Mouse (Mus musculus) frontal cortex, postnatal 10 days (tissue): Measurements from ENCODE around the gene Prkcb.

Experiments
- DNase-seq, 2 experiments: peaks; one replicate each; pipeline ENCODE4 v3.0.0; 2022; ENCODE audit warnings: low spot score in 2 of 2, mixed read lengths in 1 of 2

Gene Prkcb

DNA sequence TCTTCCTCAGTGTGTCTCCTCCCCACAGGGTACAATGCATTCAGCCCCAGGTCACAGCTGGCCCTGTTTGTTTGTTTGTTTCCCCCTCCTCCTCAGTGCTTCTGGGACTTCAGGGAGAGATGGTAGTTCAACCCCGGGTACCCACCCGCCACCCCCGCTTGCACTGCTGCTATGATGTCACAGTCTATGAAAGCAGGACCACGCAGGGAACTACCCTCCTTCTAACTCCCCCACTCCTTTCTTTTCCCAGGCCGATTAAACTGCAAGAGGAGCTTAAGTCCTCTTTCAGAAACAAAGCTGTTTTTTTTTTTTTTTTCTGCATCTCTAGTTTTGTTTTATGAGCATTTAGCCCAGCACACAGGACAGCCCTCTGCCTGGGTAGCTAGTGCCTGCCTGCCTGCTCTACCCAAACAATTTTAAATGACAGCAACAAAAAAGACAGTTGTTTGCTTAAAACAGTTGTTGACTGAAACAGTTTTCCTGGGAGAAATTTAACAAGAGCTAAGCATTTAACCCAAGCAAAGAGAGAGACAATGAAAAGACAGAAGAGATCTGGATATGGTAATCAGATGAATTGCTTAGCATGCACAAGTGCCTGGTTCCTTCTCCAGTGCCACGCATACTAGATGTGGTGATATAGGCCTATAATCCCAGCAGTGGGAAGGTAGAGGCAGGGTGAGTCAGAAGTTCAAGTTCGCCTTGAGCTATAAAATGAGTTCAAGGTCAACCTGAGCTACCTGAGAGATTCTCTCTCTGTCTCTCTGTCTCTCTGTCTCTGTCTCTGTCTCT, 232.5 kb downstream of the Prkcb start:
- DNase-seq, result no peak

DNA sequence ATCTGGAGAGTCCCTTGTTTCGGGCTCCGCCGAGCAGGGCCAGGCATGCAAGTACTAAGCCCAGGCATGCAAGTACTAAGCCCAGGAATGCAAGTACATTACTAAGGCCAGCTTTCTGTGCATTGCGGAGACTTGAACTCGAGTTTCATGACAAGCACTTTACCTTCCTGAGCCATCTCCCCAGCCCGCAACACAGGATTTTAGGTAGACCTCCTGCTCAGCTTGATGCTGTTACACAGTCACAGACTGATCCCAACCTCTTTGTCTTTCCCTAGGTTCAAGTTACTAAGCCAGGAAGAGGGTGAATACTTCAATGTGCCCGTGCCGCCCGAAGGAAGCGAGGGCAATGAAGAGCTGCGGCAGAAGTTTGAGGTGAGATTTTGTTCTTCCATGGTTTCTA, 239.7 kb downstream of the Prkcb start:
- DNase-seq, result no peak

DNA sequence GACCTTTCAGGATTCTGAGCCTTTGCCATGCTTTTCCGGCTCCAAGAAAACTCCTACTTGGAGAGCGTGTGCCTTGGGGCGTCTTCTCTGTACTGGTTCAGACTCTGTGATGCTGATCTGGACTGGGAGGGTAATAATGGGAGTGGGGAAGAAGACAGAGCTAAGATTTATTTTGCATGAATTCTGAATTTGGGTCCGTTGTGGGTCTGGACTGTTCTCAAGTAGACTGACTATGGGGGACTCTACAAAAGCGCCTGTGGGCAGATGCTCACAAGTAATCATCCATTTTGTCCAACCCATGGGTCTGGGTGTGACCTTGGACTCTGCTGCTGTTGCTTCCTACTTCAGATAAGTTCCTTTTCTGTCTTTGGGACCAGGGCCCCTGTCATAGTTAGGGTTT, 240.1 kb downstream of the Prkcb start:
- no peak for DNase-seq

DNA sequence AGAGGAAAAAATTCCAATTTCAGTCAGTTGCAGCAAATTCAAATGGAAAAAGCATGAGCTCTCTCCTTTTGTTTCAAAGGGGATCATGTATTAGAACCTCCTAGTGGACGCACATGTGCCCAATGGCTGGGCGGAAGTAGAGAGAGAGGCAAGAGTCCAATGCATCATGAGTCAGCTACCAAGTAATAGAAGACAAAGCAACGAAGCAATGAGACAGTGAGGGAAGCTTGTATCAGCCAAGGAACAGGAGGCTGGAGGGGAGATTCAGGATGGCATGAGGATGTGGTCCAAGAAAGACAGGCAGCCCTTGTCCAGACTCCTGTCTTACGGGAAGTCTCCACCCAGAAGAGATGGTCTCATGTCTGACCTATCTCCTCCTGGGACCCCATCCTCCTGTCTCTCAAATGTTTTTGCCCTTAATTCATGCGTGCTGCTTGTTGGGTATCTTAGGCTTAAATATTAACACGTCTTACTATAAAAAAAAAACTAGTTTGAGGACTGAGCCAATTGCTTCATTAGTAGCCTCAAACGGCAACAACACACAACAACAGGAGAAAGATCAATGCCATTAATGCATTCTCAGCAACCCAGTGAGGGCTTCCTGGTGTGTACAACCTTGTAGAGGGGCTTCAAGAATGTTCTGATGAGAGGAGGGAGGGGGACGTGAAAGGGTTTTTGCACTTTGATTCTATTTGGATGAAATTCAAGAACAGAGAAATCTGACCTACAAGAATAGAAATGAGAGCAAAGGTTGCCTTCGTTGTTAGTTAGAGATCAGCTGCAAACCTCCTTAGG, 245.2 kb downstream of the Prkcb start:
- no peak for DNase-seq

DNA sequence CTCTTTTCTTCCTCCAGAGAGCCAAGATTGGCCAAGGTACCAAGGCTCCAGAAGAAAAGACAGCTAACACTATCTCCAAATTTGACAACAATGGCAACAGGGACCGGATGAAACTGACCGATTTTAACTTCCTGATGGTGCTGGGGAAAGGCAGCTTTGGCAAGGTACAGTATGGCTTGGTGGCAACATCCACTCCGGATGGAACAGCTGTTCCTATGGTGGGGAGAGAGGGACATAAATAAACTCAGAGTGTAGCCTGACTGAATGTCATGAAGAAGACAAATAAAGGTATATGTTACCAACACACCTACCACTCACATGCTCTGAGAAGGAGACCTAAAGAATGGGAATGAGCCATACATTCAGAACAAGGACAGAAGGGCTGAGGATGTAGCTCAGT, 256.1 kb downstream of the Prkcb start:
- DNase-seq, result no peak

DNA sequence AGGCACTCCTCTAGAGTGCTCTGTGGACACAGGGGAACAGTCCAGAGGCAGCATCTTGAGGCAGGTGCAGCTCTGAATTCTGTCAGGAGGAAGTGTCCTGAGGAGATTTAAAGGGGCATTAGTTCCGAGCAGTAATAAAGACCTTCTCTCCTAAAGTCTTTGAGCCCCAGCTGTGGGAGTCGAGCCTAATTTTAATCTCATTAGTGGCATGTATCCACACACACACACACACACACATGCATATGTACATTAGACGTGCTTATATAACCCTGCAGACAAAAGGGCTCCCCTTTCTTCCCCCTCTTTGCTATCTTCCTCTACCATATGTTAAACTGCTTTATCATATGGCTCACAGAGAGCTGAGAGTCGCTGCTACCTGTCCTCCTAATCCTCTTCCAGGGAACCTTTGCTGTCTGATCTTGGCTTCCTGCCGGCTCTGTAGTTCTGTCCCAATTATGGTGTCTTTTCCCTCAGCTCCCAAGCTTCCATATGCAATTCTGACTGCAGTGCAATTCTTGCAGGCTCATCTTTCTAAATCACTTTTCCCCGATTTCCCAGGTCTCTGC, 268.1 kb downstream of the Prkcb start:
- no peak for DNase-seq

DNA sequence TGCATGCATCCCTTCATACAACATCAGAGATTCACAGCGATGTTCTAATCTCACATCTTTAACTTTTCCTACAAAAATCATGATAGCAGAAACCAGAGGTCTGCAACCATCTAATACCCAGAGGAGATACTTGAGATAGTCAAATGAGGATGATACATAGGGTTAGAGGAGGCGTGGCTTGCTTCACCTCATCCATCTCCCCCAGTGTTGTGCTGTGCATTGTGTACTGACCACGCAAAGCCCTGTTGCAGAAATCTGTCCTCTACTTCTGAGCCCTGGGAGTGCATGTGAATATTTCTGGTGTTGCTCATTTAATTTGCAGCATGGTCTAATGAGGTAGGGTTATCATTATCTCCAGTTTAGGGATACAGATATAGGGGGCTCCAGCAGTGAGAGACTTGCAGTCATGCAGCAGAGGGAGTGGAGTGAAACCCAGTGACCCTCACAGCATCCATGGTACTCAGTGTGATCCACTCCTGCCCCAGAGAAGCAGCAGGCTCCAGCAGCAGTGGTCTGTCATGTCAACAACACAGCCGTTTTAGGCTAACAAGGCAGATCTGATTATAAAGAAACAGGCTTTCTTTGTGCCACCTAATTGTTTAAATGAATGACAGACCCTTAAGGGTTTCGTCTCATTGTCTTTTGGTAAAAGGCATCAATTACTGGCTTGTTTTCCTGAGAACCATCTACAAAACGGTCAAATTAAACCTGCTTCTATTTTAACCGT, 269.7 kb downstream of the Prkcb start:
- no peak for DNase-seq

DNA sequence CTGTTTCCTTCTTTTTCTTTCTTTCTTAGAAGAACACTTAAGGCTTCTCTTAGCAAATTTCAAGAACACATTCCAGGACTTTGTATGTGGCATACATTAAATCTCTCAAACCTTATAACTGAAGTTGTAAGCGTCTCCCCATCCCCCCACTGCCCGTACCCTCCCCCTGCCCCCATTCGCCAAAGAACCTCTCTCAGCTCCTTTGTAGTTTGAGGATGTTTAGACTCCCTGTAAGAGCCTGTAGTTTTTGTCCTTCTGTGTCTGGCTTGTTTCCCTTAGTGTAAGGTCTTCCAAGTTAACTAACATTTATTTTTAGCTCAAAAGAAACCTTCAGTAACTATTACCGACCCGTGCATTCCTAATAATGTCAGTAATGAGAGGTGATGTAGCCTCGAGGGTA, 270.4 kb downstream of the Prkcb start:
- no peak for DNase-seq

DNA sequence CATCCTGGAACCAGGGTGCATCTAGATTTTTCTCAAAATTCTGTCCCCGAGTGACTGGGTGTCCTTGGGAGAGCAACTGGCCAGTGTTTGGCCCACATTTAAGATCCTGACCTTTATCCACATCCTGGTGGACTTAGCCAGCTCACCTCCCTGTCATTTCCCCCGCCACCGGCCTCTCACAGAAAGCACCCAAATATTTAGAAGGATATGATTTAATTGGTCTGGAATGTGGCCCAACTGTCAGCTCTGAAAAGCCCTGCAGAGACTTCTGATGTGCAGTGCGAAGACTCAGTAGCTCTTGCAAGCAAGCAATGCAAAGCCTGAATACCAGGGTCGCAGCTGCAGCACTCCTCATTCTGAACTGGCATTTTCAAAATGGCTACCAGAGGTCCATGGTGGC, 274.0 kb downstream of the Prkcb start:
- DNase-seq, result no peak

DNA sequence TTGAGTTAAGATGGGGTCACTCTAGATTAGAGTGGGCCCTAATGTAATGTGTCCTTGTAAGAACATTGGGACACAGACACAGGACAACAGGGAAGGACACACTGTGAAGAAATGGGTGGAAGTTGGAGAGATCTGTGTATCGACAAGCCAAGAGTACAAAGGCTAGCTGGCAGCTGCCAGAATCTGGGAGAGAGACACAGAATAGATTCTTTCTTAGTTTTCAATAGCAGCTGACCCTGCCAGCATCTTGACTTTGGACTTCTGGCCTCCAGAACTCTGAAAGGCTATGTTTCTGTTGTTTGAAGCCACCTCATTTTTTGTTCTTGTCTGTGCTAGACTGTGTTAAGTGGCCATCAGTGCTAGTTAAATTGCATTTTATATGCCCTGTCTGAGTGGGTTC, 276.8 kb downstream of the Prkcb start:
- no peak for DNase-seq

DNA sequence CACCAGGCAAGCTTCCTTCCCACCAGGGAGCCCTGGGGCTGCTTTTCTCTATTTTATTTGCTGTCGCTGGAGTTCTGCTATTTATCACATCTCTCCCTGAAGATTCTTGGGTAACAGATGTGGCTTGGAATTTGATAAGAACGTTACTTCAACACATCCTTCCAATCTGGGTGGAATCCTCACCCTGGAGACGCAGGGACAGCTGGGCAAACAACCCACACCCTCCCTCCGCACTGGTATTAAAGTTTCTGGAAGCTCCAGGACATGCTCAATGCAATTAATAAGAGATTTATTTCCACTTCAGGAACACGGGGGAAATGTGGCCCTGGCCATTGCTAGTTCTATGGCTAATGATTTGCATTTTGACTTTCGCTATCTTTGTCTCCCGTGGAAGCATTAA, 277.5 kb downstream of the Prkcb start:
- no peak for DNase-seq

DNA sequence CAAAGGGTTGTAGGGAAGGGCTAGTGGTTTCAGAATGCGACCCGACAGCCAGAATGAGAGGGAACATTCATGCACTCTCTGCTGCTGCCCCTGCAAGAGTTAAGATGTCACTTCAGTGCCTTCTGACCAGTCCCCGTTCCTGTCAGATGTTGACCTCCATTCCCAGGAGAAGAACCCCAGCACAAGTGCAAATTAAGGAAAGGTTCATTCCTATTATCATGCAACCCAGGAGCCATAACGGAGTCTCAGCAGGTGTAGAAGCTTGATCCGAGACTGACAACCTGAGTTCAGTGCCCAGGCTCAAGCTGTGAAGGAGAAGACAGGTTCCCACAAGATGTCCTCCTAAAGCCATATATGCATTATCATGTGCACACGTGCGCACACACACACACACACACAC, 280.2 kb downstream of the Prkcb start:
- DNase-seq, result no peak

DNA sequence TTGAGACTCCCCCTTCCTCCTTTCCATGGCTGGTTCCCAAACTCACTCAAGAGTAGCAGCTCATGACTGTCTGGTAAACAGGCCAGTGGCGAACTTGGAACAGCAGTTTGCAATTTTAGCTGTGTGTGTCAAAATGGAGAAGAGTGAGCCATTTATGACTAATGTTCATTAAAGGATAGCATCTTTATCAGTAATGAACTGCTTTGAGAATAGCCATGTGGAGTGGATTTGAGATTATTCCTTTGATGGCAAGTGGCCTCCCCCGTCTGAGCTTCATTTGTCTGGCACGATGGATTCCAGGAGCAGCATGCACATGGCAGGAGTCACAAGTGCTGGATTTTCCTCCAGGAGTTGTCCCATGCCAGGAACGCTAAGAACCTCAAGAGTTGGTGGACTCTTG, 281.9 kb downstream of the Prkcb start:
- DNase-seq, result no peak

DNA sequence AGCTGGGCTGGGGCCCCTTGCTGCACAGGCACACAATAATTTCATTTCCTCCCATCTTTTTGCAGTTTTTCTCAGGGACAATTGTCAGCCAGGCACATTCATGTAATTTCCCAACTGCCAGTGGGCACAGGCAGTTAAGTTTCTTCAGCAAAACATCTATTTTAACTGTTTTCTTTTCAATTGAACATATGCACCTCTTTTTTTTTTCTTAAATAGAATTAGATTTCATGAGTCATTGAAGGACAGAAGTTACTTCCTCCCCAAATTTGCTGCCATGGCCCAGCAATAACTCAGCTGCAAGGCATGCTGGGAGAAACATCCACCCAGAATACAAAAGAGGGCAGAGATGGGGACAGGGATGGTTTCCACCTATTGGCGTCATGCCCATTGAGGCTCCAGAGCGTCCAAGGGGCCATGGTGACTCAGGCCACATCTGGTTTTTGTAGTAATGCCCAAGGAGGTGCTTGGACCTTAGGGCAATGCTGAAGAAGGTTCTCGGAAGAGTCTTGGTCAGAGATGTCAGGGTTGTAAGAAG, 284.6 kb downstream of the Prkcb start:
- DNase-seq, result no peak

DNA sequence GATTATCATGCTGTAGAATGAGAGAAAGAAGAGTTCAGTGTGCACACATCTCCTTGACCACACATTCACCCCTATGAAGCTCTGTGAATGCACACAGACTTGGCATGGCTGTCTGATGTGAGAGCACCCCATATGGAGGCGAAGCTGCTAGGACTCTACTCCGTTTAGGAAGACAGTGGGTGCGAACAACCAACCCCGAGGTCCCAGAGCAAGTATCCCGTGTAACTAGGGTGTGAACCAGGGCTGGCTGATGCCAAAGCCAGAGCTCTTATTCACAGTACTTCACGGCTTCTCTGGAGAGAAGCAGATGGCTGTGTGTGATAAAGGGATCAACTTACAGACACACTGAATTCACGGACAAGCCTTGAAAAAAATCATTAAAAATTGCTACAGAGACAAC, 285.9 kb downstream of the Prkcb start:
- no peak for DNase-seq

DNA sequence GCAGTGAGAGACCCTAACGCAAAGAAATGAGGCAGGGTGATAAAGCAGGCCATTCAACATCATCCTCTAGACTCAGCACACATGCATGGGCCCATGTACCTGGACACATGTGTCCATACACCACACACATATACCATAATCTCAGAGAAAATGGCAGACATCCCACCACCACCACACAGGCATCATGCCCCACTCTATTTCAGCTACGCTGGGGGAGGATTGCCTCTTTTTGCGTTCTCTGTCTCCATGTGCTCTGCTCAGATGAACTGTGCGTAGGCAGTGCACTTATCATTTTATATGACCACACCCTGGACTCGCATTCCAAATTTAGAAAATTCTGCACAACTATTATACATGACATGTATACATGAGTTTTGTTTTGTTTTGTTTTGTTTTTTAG, 286.5 kb downstream of the Prkcb start:
- DNase-seq, result no peak

DNA sequence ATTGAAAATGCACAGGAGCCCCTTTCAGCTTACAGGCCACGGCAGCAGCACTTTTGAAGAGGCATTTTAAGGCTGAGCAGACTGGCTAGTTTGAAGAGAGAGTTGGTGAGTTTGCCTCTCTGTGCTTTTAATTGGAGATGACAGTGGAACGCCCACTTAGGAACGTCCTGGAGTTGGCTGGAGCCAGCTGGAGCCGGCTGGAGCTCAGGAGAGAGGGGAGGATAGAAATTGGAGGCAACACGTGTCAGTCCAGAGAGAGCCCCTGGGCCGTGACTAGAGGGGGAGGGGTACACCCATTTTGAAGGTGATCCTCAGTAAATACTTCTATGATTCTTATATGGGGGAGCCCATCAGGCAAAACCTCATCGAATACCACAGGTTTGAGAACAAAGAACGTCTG, 287.0 kb downstream of the Prkcb start:
- DNase-seq, result peak in 1 of 2 experiments; percentile 24

DNA sequence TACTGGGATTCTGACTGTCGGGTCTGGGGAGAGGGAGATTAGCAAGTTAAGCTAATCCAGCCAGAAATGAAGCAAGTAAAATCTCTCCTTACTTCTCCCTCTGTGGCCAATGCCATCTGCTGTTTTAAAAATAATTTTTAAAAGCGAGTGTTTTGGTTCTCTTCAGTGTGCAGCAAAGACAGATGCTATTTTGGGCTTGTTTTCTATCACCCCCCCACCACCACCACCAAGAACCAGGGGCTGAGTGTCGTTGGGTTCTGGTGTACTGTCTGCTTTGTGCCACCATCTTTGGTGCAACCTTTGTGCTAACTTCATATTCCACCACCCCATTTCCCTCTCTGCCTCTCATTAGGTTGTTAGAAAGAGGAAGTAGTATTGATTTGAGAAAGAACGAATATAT, 289.0 kb downstream of the Prkcb start:
- DNase-seq, result no peak

DNA sequence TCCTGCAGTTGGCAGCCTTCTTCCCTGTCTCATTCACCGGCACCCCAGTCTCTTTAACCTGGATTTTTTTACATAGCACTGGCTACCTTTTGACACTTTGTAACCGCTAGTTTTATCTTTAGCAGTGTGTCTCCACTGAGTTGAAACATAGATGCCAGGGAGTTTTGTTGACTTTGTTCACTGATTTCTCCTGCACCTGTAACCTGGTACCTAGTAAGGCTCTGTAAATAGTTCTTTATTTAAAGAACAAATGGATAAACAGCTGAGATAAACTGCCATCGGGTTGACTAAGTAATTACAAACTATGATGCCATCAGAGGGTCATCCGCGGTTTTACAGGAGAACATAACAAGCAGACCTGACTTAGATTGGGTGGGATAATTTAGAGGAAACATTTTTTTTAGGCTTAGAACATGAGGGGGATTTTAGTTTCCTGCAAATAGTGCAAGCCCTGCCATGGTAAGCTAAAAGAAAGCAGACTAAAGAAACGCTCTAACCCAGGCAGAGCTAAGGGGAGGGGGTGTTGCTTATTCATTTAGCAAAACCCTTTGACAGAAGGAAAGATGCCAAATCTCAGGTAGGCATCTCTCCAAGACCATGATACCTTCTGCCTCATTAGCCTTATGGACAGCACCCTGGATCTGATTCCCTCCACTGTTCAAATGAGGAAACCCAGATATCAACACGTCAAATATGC, 291.1 kb downstream of the Prkcb start:
- no peak for DNase-seq

DNA sequence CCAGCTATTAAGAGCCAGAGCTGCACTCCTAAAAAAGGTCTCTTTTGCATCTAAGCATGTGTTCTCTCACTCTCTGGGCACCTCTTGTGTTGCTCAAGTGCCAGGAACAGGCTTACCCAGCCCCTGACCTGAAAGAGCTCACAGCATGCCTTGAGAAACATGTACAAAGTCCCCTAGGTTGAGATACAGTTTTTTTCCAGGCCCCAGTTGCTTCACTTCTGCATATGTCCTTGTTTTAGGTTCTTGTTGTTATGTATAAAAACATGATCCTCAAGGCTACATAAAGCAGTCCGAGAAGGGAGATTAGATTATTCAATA, 291.6 kb downstream of the Prkcb start:
- no peak for DNase-seq

DNA sequence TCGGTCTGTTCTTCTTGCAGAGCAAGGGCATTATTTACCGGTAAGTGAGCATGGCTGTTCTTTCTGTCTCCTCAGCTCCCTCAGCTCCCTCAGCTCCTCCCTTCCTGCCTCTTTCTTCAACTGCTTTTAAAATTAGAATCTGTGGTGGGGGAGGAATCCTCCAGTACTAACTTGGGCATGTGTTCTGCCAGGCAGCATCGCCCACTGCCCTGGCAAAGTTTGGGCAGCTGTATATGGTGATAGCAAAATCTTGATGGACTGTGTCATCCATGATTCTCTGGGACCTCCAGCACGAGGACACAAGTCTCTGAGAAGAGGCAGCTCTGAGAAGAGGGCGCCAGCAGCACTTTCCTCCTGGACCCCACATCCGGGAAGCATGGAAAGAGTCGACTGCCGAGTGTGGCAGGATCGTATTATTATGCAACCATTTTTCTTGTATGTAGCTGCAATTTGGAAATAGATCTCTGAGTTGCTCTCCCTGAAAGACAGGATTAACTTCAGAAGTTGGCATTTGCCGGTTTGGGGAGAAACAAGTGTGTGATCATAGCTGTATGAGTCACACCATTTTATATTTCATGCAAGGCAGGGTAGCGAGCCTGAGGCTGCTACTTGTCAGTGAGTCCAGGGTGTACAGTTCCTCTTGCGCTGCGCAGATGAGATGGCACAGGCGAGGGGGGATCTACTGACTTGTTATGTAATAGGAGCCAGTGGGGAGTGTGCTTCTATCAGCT, 296.0 kb downstream of the Prkcb start:
- DNase-seq, result peak; percentile 31 to 63
